Mouse (Mus musculus) splenic B cell, adult 2 months (primary cell): Measurements from ENCODE around the gene Rcbtb2.
"Not testable (repeated sequence)": the region's sequence is repeated elsewhere in the genome, so short reads cannot be mapped to it uniquely, and the experiment has no call there.

Experiments used
- DNase-seq: peaks from one replicate; pipeline ENCODE4 v3.0.0-alpha.2; 2011; ENCODE audit warnings: low read depth, low spot score
- H3K27me3 ChIP-seq: 2 replicates; pipeline ENCODE4 v1.6.1; 2012; ENCODE audit warnings: mild to moderate bottlenecking, low read length, moderate library complexity, mixed read lengths; ENCODE audit not compliant: control insufficient read depth, poor library complexity, insufficient read depth, severe bottlenecking
- H3K36me3 ChIP-seq: 2 replicates; pipeline ENCODE4 v1.6.1; 2012; ENCODE audit warnings: mild to moderate bottlenecking, low read length, moderate library complexity, mixed read lengths; ENCODE audit not compliant: control insufficient read depth, poor library complexity, insufficient read depth, severe bottlenecking

The Rcbtb2 gene

GRCm38 (mm10) chr14:73106957-73107356, 15.9 kb upstream of the Rcbtb2 start:
- H3K36me3 ChIP-seq = no peaks in the 10 kb centered on the region
- no peaks in the 10 kb centered on the region for H3K27me3 ChIP-seq
- no peak for DNase-seq

DNA sequence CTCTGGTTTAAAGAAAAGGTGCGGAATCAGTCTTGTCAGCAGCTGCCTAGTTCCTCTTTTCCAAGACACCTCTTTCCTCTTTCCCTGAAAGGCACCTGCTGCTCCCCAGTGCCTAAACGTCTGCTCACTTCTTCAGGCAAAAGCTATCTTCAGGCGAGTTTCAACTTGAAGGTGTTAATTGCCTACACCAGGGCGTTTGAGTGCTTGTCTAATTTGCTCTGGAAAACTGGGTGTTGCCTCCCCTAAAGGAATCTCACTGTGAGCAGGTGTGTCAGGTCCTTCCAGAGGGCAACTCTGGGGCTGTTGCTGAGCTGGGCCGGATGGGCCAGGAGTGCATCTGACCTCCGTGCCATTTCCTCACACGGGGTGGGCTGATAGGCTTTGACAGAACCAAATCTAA, 15.5 kb upstream of the Rcbtb2 start:
- DNase-seq = no peak
- no peaks in the 10 kb centered on the region for H3K36me3 ChIP-seq

GRCm38 (mm10) chr14:73107952-73108351, 14.9 kb upstream of the Rcbtb2 start:
- no peak for DNase-seq
- H3K27me3 ChIP-seq = no peaks in the 10 kb centered on the region

More for the DNA sequence above, 15.5 kb upstream of the Rcbtb2 start:
- no peaks in the 10 kb centered on the region for H3K27me3 ChIP-seq

GRCm38 (mm10) chr14:73110682-73111081, 12.2 kb upstream of the Rcbtb2 start:
- H3K27me3 ChIP-seq = no peaks in the 10 kb centered on the region
- H3K36me3 ChIP-seq = no peaks in the 10 kb centered on the region
- DNase-seq = no peak

More at GRCm38 (mm10) chr14:73107952-73108351, 14.9 kb upstream of the Rcbtb2 start:
- no peaks in the 10 kb centered on the region for H3K36me3 ChIP-seq

DNA sequence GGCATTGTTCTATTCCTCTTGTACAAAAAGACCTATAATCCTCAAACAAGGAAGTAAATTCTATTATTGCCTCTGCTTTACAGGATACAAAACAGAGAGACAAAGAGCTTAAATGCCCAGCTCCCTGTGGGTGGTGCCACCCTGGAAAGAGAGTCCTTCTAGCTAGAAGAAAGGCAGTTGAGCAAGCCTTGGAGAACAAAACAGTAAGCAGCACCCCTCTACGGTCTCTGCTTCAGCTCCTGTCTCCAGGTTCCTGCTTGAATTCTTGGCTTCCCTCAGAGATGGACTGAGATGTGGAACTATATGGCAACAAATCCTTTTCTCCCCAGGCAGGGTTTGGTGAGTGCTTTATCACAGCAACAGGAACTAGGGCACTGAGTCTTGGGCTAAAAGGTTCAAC, 11.7 kb upstream of the Rcbtb2 start:
- Histone ChIP-seq H3K27me3 (no peaks in the 10 kb centered on the region), H3K36me3 (no peaks in the 10 kb centered on the region)
- no peak for DNase-seq

GRCm38 (mm10) chr14:73112186-73112840, 10.5 kb upstream of the Rcbtb2 start:
- DNase-seq = no peak
- Histone ChIP-seq H3K36me3 (no peaks in the 10 kb centered on the region), H3K27me3 (no peaks in the 10 kb centered on the region)

DNA sequence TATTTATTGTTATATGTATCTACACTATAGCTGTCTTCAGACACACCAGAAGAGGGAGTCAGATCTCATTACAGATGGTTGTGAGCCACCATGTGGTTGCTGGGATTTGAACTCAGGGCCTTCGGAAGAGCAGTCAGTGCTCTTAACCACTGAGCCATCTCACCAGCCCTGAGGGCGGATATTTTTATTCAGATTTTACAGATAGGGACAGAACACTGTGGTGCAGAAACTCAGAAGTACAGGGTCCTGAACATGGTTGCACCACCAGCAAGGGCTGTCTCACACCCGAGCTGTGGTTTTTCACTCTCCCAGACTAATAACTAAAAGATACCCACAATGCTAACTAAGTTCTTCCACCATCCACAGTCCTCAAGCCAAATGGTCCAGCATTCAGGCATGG, 7.9 kb upstream of the Rcbtb2 start:
- not testable (repeated sequence) for DNase-seq, H3K27me3 ChIP-seq

DNA sequence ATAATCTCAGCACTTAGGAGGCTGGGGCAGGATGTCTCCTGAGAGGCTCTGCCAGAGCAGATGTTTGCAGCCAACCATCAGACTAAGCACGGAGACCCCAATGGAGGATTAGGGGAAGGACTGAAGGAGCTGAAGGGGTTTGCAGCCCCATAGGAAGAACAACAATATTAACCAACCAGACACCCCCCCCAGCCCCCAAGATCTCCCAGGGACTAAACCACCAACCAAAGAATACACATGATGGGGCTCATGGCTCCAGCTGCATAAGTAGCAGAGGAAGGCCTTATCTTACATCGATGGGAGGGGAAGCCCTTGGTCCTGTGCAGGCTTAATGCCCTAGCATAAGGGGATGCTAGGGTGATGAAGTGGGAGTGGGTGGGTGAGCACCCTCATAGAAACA, 6.5 kb upstream of the Rcbtb2 start:
- no peaks in the 10 kb centered on the region for H3K36me3 ChIP-seq
- no peak for DNase-seq

More for the DNA sequence above, 7.9 kb upstream of the Rcbtb2 start:
- not testable (repeated sequence) for H3K36me3 ChIP-seq

GRCm38 (mm10) chr14:73116938-73117337, 5.9 kb upstream of the Rcbtb2 start:
- DNase-seq = peak; percentile 78
- no peaks in the 10 kb centered on the region for H3K36me3 ChIP-seq
- H3K27me3 ChIP-seq = no peaks in the 10 kb centered on the region

More for the DNA sequence above, 6.5 kb upstream of the Rcbtb2 start:
- no peaks in the 10 kb centered on the region for H3K27me3 ChIP-seq

GRCm38 (mm10) chr14:73117411-73118392, 5.1 kb upstream of the Rcbtb2 start:
- no peak for DNase-seq
- no peaks in the 10 kb centered on the region for H3K27me3 ChIP-seq
- H3K36me3 ChIP-seq = no peaks in the 10 kb centered on the region

- peak; percentile 33 for DNase-seq
- Histone ChIP-seq H3K36me3 (no peaks in the 10 kb centered on the region), H3K27me3 (no peaks in the 10 kb centered on the region)
Observed at GRCm38 (mm10) chr14:73118482-73119347, 4.1 kb upstream of the Rcbtb2 start.

DNA sequence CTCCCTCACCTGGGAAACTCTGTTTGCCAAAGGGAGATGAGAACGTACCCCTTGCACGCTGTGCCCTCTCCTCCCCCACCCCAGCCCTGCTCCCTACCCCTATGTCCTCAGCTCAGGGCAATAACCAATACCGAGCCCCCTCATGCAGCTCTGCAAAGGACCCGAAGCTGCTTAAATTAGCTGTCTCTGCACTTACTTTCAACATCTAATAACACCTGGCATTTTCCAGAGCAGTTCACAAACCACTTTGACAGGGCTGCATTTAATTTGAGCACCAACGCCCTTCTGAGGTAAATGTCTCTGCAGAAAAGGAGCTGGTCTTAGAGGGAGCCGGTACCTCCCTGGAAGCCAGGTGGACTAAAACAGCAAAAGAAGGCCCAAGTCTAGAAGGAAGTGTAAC, 3.4 kb upstream of the Rcbtb2 start:
- Histone ChIP-seq H3K36me3 (no peaks in the 10 kb centered on the region), H3K27me3 (no peaks in the 10 kb centered on the region)
- DNase-seq = no peak

- DNase-seq = no peak
- Histone ChIP-seq H3K27me3 (no peaks in the 10 kb centered on the region), H3K36me3 (no peaks in the 10 kb centered on the region)
Observed at GRCm38 (mm10) chr14:73119966-73120365, 2.9 kb upstream of the Rcbtb2 start.

DNA sequence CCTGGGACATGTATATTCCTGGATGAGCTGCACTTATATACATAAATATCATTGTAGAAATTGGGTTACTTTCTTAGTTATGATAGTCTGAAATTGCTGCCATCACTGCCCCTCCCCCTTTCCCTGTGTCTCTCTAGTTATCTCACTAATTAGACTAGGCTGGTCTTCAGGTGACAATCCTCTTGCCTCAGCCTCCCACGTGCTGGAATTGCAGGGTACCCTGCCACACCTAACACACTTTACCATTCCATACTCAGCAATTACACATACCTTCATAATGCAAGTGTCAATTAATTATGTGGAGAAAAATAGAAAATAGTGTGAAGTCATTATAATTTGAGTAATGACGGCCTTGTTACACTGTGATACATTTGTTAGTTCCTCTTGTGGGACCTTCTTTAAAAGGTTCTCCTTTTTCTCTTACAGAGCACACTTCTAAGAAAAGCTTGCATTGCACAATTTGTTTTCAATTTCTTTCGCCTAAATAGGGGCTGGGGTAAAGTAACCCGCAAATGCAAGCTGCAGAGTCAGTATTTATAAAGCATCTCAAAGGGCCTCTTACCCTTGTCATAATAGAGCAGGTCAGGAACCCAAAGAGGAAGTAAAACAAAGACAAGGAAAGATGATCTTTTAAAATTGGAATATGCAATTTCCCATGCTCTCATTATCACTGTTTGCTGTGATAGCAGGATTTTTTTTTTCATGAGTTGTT, 470 bp upstream of the Rcbtb2 start:
- Histone ChIP-seq H3K36me3 (no peaks in the 10 kb centered on the region), H3K27me3 (no peaks in the 10 kb centered on the region)
- DNase-seq = no peak
